Mouse (Mus musculus) ES-E14 (cell line): ENCODE data around the gene Iqschfp. TPM values are rescaled to one million over a fixed set of nuclear protein-coding genes. Genes with fewer than 3 reads are reported as not detected.

ENCODE experiments used
- DNase-seq: peaks from one replicate; pipeline ENCODE4 v3.0.0-alpha.2; 2013; ENCODE audit warnings: low read depth, low spot score
- H3K27ac ChIP-seq: 2 replicates; pipeline ENCODE4 v1.5.1; 2012; ENCODE audit warnings: low read depth, mild to moderate bottlenecking, low read length, moderate library complexity, mixed read lengths; ENCODE audit not compliant: poor library complexity, insufficient read depth, severe bottlenecking
- H3K36me3 ChIP-seq: 2 replicates; pipeline ENCODE4 v1.6.1; 2012; ENCODE audit warnings: mild to moderate bottlenecking, low read length, moderate library complexity, mixed read lengths; ENCODE audit not compliant: control insufficient read depth, poor library complexity, insufficient read depth, severe bottlenecking
- H3K4me1 ChIP-seq, 2 experiments: fragments of 150-350 bp in 1 of 2; sonication (generic) in 1 of 2; 2 replicates each; pipeline ENCODE4 v1.6.1; 2012; ENCODE audit warnings: low read length in 2 of 2, mild to moderate bottlenecking in 1 of 2, mixed read lengths in 1 of 2; ENCODE audit not compliant: control insufficient read depth in 2 of 2, insufficient read depth in 2 of 2, poor library complexity in 1 of 2
- H3K4me3 ChIP-seq, 2 experiments: fragments of 150-350 bp in 1 of 2; sonication (generic) in 1 of 2; 2 replicates each; pipeline ENCODE4 v1.5.1; 2012; ENCODE audit warnings: low read length in 2 of 2, low read depth in 1 of 2, mild to moderate bottlenecking in 1 of 2, mixed read lengths in 1 of 2; ENCODE audit not compliant: insufficient read depth in 1 of 2, poor library complexity in 1 of 2, severe bottlenecking in 1 of 2
- H3K9ac ChIP-seq: 2 replicates; pipeline ENCODE4 v1.6.1; 2012; ENCODE audit warnings: low read depth, mild to moderate bottlenecking, low read length, mixed read lengths; ENCODE audit not compliant: poor library complexity, insufficient read depth, severe bottlenecking
- H3K9me3 ChIP-seq: fragments of 150-350 bp; sonication (generic); 2 replicates; pipeline ENCODE4 v1.6.1; 2012; ENCODE audit warnings: low read depth, mild to moderate bottlenecking, low read length; ENCODE audit not compliant: control insufficient read depth, insufficient read depth
- CHD2 ChIP-seq: IDR thresholded peaks from 2 replicates; pipeline ENCODE4 v1.6.1; 2014; ENCODE audit warnings: mild to moderate bottlenecking, low read depth, low read length, inconsistent platforms
- HCFC1 ChIP-seq: IDR thresholded peaks from 2 replicates; pipeline ENCODE4 v1.6.1; 2012; ENCODE audit warnings: low read length, inconsistent platforms, borderline replicate concordance; ENCODE audit not compliant: insufficient read depth
- MAFK ChIP-seq: IDR thresholded peaks from 2 replicates; pipeline ENCODE4 v1.6.1; 2014; ENCODE audit warnings: mild to moderate bottlenecking, low read depth, low read length, inconsistent platforms; ENCODE audit not compliant: insufficient read depth
- ZC3H11A ChIP-seq: IDR thresholded peaks from 2 replicates; pipeline ENCODE4 v1.6.1; 2012; ENCODE audit warnings: low read depth, mild to moderate bottlenecking, inconsistent platforms, low read length, borderline replicate concordance
- ZNF384 ChIP-seq: IDR thresholded peaks from 2 replicates; pipeline ENCODE4 v1.6.1; 2012; ENCODE audit warnings: low read depth, low read length, inconsistent platforms
- in situ Hi-C, 2 experiments: fragments of 600-800 bp; cut with MboI; formaldehyde crosslinking; loops; one replicate each; pipeline ENCODE4 v1.15.1; 2025; ENCODE audit warnings: low sequenced_read_pairs in 2 of 2, inconsistent platforms in 1 of 2; ENCODE audit not compliant: unreplicated experiment in 2 of 2
- total RNA-seq: library from RNA; depleted of rRNA; stranded (reverse); fragments of 300-350 nt; gene quantifications from 2 replicates; pipeline ENCODE4 v1.2.3, GENCODE M21; 2012

Gene Iqschfp
- total RNA-seq, 1 experiment: not detected

DNA sequence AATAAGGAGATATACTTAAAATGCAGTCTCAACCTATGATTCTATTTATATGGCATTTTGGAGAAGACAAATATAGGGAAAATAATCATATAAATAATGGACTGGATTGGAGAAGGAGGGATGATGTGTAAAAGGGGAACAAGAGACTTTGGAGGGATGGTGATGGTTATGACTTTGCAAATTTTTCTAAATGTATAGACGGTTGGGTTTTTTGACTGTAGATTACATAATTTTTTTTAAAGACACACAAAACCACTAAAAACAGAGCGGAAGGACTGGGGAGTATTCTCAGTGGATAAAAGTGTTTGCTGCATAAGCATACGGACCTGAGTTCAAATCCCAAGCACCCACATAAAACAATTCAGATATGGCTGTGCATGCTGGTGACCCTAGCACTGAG is 329.4 kb downstream of the Iqschfp start:
- Histone ChIP-seq H3K9me3 (no peaks in the 10 kb centered on the region), H3K27ac (no peak overlapping the region), H3K9ac (no peak overlapping the region), H3K36me3 (no peaks in the 10 kb centered on the region), H3K4me1 (no peaks in the 10 kb centered on the region), H3K4me3 (no peak overlapping the region)
- no peak for DNase-seq
- TF ChIP-seq ZNF384 (no peak), ZC3H11A (no peak), CHD2 (no peak), MAFK (no peak), HCFC1 (no peak)
- in situ Hi-C loops: no loop called here

GRCm38 (mm10) chr3:68239887-68240286 is 347.9 kb downstream of the Iqschfp start:
- Histone ChIP-seq H3K4me1 (0 out of 4 replicates have a peak, but pooled peaks cover 0 to 2% of the 10 kb centered on the region in 2 experiments), H3K27ac (no peak overlapping the region), H3K4me3 (no peak overlapping the region), H3K36me3 (no peaks in the 10 kb centered on the region), H3K9ac (no peak overlapping the region), H3K9me3 (no peaks in the 10 kb centered on the region)
- TF ChIP-seq ZNF384 (no peak), MAFK (no peak), ZC3H11A (no peak), HCFC1 (no peak), CHD2 (no peak)
- DNase-seq: no peak
- in situ Hi-C loops: no loop called here

GRCm38 (mm10) chr3:68243239-68243638 is 351.2 kb downstream of the Iqschfp start:
- Histone ChIP-seq H3K27ac (no peak overlapping the region; the same call in 1 of the 2 replicates), H3K4me3 (no peak overlapping the region), H3K36me3 (no peaks in the 10 kb centered on the region), H3K9me3 (no peaks in the 10 kb centered on the region), H3K9ac (no peak overlapping the region), H3K4me1 (peaks cover 2 to 11% of the 10 kb centered on the region in 2 experiments; a peak in 1 of 4 replicates)
- no peak for DNase-seq
- TF ChIP-seq ZC3H11A (no peak), ZNF384 (no peak), MAFK (no peak), HCFC1 (no peak), CHD2 (no peak)
- in situ Hi-C loops: no loop called here

GRCm38 (mm10) chr3:68246154-68246553 is 354.1 kb downstream of the Iqschfp start:
- Histone ChIP-seq H3K9me3 (no peaks in the 10 kb centered on the region), H3K4me1 (peaks cover 2 to 11% of the 10 kb centered on the region in 2 experiments; a peak in 1 of 4 replicates), H3K9ac (no peak overlapping the region), H3K27ac (no peak overlapping the region), H3K4me3 (no peak overlapping the region), H3K36me3 (no peaks in the 10 kb centered on the region)
- DNase-seq: no peak
- TF ChIP-seq CHD2 (no peak), MAFK (no peak), HCFC1 (no peak), ZNF384 (no peak), ZC3H11A (no peak)
- in situ Hi-C loops: no loop called here

DNA sequence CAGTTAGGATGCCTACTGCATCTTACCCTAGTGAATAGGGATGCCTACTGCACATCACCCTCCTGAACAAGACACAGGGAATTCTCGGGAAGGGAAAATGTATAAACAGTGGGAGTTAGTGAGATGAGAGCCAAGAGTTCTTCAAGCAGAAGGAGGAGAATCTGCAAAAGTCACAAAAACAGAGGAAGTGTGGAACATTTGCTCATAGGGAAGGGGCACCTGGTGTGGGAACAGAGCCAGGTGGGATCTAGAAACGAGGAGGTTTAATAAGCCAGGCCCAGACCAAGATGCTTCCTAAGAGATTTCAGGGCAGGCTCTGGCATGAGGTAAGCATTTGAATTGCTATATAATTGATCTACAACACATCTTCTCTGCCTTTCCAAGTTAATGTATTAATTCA is 358.6 kb downstream of the Iqschfp start:
- Histone ChIP-seq H3K4me1 (peaks cover 0 to 8% of the 10 kb centered on the region in 2 experiments; a peak in 2 of 4 replicates), H3K9ac (no peak overlapping the region), H3K36me3 (no peaks in the 10 kb centered on the region), H3K27ac (no peak overlapping the region), H3K4me3 (no peak overlapping the region), H3K9me3 (no peaks in the 10 kb centered on the region)
- TF ChIP-seq ZNF384 (no peak), CHD2 (no peak), ZC3H11A (no peak), HCFC1 (no peak), MAFK (no peak)
- in situ Hi-C loops: no loop called here
- DNase-seq: no peak
